Comparison of ENCODE assay signal across 8 mouse cellular contexts in genomic region chr15:101315832-101316231, GRCm38 (mm10). TPM values are rescaled to one million over a fixed set of nuclear protein-coding genes. Genes with fewer than 3 reads are reported as not detected.
A peak's percentile ranks its signal among the peaks of the same experiment; 100 is the strongest.
DNase-seq lines count a peak whose midpoint lies in the region; ATAC-seq lines count a peak whose summit lies in the region.

No protein-coding gene starts in this region.

- peak; percentile 80 for DNase-seq in 3134 (ENCODE audit: extremely low read depth, insufficient read length, low spot score)
- peak; percentile 88 for DNase-seq in adrenal gland, postnatal 25 days
- peak; percentile 93 for DNase-seq in embryonic facial prominence, embryonic 11.5 days (ENCODE audit: low spot score)
- DNase-seq in heart, adult 18-20 months = peak; percentile 92 to 95
- peak; percentile 90 for DNase-seq in kidney, adult 18-20 months
- DNase-seq in limb, embryonic 10.5 days (ENCODE audit: low spot score) = peak; percentile 88
- DNase-seq in skeletal muscle tissue, adult 2 months (ENCODE audit: low read depth, low spot score) = peak; percentile 90

- H3K36me3 ChIP-seq in embryonic facial prominence, embryonic 11.5 days (replicated peaks; ENCODE audit: control insufficient read depth, insufficient read depth, low read depth, low read length) = no peaks in the 10 kb centered on the region
- no peaks in the 10 kb centered on the region for H3K36me3 ChIP-seq in limb, embryonic 10.5 days
- H3K36me3 ChIP-seq in midbrain, embryonic 12.5 days = no peaks in the 10 kb centered on the region

- H3K4me3 ChIP-seq in embryonic facial prominence, embryonic 11.5 days (ENCODE audit: low read depth, low read length) = no peak overlapping the region
- peak overlapping the region; percentile 37 for H3K4me3 ChIP-seq in limb, embryonic 10.5 days
- H3K4me3 ChIP-seq in midbrain, embryonic 12.5 days = no peak overlapping the region

- H3K4me1 ChIP-seq in embryonic facial prominence, embryonic 11.5 days (ENCODE audit: control insufficient read depth, insufficient read depth, low read length) = no peaks in the 10 kb centered on the region
- H3K4me1 ChIP-seq in limb, embryonic 10.5 days = peaks cover 43% of the 10 kb centered on the region
- peaks cover 12% of the 10 kb centered on the region; the same call in 1 of the 2 replicates for H3K4me1 ChIP-seq in midbrain, embryonic 12.5 days

- H3K27me3 ChIP-seq in embryonic facial prominence, embryonic 11.5 days (ENCODE audit: control insufficient read depth, insufficient read depth, low read length) = no peaks in the 10 kb centered on the region
- H3K27me3 ChIP-seq in limb, embryonic 10.5 days (ENCODE audit: low read depth, poor library complexity, severe bottlenecking) = no peaks in the 10 kb centered on the region
- 0 out of 2 replicates have a peak, but pooled peaks cover 5% of the 10 kb centered on the region for H3K27me3 ChIP-seq in midbrain, embryonic 12.5 days

- H3K9me3 ChIP-seq in embryonic facial prominence, embryonic 11.5 days (replicated peaks; ENCODE audit: control insufficient read depth, low read length) = no peaks in the 10 kb centered on the region
- no peaks in the 10 kb centered on the region for H3K9me3 ChIP-seq in limb, embryonic 10.5 days (replicated peaks)
- 0 out of 2 replicates have a peak, but pooled peaks cover 3% of the 10 kb centered on the region for H3K9me3 ChIP-seq in midbrain, embryonic 12.5 days

- 4% methylated on average over 11 of the region's 11 CpGs for WGBS in embryonic facial prominence, embryonic 11.5 days
- 6% methylated on average over 11 of the region's 11 CpGs for WGBS in limb, embryonic 10.5 days
- 8% methylated on average over 10 of the region's 11 CpGs for WGBS in midbrain, embryonic 12.5 days

- H3K4me2 ChIP-seq in embryonic facial prominence, embryonic 11.5 days (ENCODE audit: low read depth, low read length) = no peak overlapping the region
- H3K4me2 ChIP-seq in midbrain, embryonic 12.5 days (replicated peaks) = peak overlapping the region; percentile 37

- no peak overlapping the region for H3K27ac ChIP-seq in embryonic facial prominence, embryonic 11.5 days (replicated peaks; ENCODE audit: low read depth, low read length)
- H3K27ac ChIP-seq in limb, embryonic 10.5 days = peak overlapping the region; percentile 61; the same call in 1 of the 2 replicates
- no peak overlapping the region for H3K27ac ChIP-seq in midbrain, embryonic 12.5 days (replicated peaks)

- H3K9ac ChIP-seq in embryonic facial prominence, embryonic 11.5 days (replicated peaks; ENCODE audit: low read length) = no peak overlapping the region
- H3K9ac ChIP-seq in midbrain, embryonic 12.5 days (replicated peaks) = no peak overlapping the region

- peak; percentile 82 for ATAC-seq in embryonic facial prominence, embryonic 11.5 days (replicated peaks; ENCODE audit: insufficient number of reproducible peaks, low FRiP score, low TSS enrichment, low read depth)
- ATAC-seq in midbrain, embryonic 12.5 days (ENCODE audit: low FRiP score, low read depth) = peak; percentile 76

RNA-seq across cellular contexts. Expression of gene 6030408B16Rik, which starts 22.8 kb away (rescaled TPM):
- 0.27 TPM in 1 of 2 replicates, not detected in the other for total RNA-seq in adrenal gland, postnatal 25 days (2021)
- 1.6 and 1.7 TPM in 2 replicates for polyA plus RNA-seq in embryonic facial prominence, embryonic 11.5 days (2014; fragmentation: Nextera tagmentation; extraction: Ambion mirVana)
- total RNA-seq in heart, adult 18-20 months (2021) = 1 to 10 TPM in 1 of 2 experiments, under 1 TPM in 1; 0.69 to 1.1 TPM
- polyA plus RNA-seq in limb, embryonic 10.5 days (2016; fragmentation: Nextera tagmentation; extraction: Ambion mirVana) = 1.8 and 4.1 TPM in 2 replicates
- 0.15 TPM in 1 of 2 replicates, not detected in the other for polyA plus RNA-seq in midbrain, embryonic 12.5 days (2016; fragmentation: Nextera tagmentation; extraction: Ambion mirVana)

RNA-seq across cellular contexts. Expression of gene Atg101, which starts 31.8 kb away (rescaled TPM):
- 40.6 and 44.5 TPM in 2 replicates for total RNA-seq in adrenal gland, postnatal 25 days (2021)
- 63.8 and 65.8 TPM in 2 replicates for polyA plus RNA-seq in embryonic facial prominence, embryonic 11.5 days (2014; fragmentation: Nextera tagmentation; extraction: Ambion mirVana)
- 10 to 100 TPM; 20.0 to 21.3 TPM for total RNA-seq in heart, adult 18-20 months (2021)
- 92.3 and 97.5 TPM in 2 replicates for polyA plus RNA-seq in limb, embryonic 10.5 days (2016; fragmentation: Nextera tagmentation; extraction: Ambion mirVana)
- polyA plus RNA-seq in midbrain, embryonic 12.5 days (2016; fragmentation: Nextera tagmentation; extraction: Ambion mirVana) = 63.9 and 68.1 TPM in 2 replicates

RNA-seq across cellular contexts. Expression of gene Krt80, which starts 54.1 kb away (rescaled TPM):
- total RNA-seq in adrenal gland, postnatal 25 days (2021) = 1.0 and 1.3 TPM in 2 replicates
- 0.31 TPM in 1 of 2 replicates, not detected in the other for polyA plus RNA-seq in embryonic facial prominence, embryonic 11.5 days (2014; fragmentation: Nextera tagmentation; extraction: Ambion mirVana)
- total RNA-seq in heart, adult 18-20 months (2021) = 1 to 10 TPM; 2.0 to 3.2 TPM
- 0.09 and 0.23 TPM in 2 replicates for polyA plus RNA-seq in limb, embryonic 10.5 days (2016; fragmentation: Nextera tagmentation; extraction: Ambion mirVana)
- 0.14 and 0.18 TPM in 2 replicates for polyA plus RNA-seq in midbrain, embryonic 12.5 days (2016; fragmentation: Nextera tagmentation; extraction: Ambion mirVana)
